Comparison of ENCODE assay signal across 27 mouse cellular contexts in genomic region chr17:71287586-71287985, GRCm38 (mm10). TPM values are rescaled to one million over a fixed set of nuclear protein-coding genes. Genes with fewer than 3 reads are reported as not detected.
DNase-seq lines count a peak whose midpoint lies in the region; ATAC-seq and TF ChIP-seq lines count a peak whose summit lies in the region.
"Had no signal": no experiment of that assay in that cellular context is flagged by ENCODE, and none has a peak within 500 bp of the region (broad histone marks: within the 10 kb centered on the region; RNA-seq: fewer than 3 reads in every experiment).

No protein-coding gene starts in this region.

- peak overlapping the region; percentile 40; the same call in 1 of the 2 replicates for H3K4me2 ChIP-seq in liver, embryonic 12.5 days
- H3K4me2 ChIP-seq: embryonic facial prominence, embryonic 13.5 days; hindbrain, embryonic 15.5 days; kidney, embryonic 15.5 days; limb, embryonic 13.5 days; midbrain, embryonic 12.5 days; neural tube, embryonic 12.5 days had no signal

- peaks cover 100% of the 10 kb centered on the region for H3K4me1 ChIP-seq in megakaryocyte, embryonic 14.5 days
- H3K4me1 ChIP-seq in MEL (ENCODE audit: control insufficient read depth in 1 of 2, insufficient read depth in 2 of 2, low read length in 2 of 2): peaks cover 58 to 71% of the 10 kb centered on the region in 2 experiments
- peaks cover 99% of the 10 kb centered on the region for H3K4me1 ChIP-seq in liver, embryonic 12.5 days
- H3K4me1 ChIP-seq: hindbrain, embryonic 15.5 days; midbrain, embryonic 12.5 days; neural tube, embryonic 12.5 days had no signal

- H3K79me2 ChIP-seq in MEL (ENCODE audit: control insufficient read depth, insufficient read depth, low read length, poor library complexity) (peaks cover 31% of the 10 kb centered on the region), macrophage (ENCODE audit: inconsistent target) (peaks cover 94% of the 10 kb centered on the region)

- H3K9ac ChIP-seq in MEL (ENCODE audit: control insufficient read depth, low read depth, low read length, poor library complexity, severe bottlenecking): peak overlapping the region; percentile 18; the same call in 1 of the 2 replicates
- H3K9ac ChIP-seq in liver, embryonic 12.5 days: no peak overlapping the region
- H3K9ac ChIP-seq: embryonic facial prominence, embryonic 13.5 days; hindbrain, embryonic 15.5 days; kidney, embryonic 15.5 days; limb, embryonic 13.5 days; midbrain, embryonic 12.5 days; neural tube, embryonic 12.5 days had no signal

- DNase-seq in MEL (ENCODE audit: low read depth, low spot score): peak; percentile 58
- DNase-seq in left cerebral cortex, adult 11 months (ENCODE audit: low spot score): no peak
- DNase-seq: adrenal gland, adult 2 months; cerebellum, adult 9-11 months; embryo, embryonic 11 days; heart, postnatal 4 days; kidney, adult 11 months; kidney, postnatal 36 days; right cerebral cortex, adult 18-20 months; thymus, adult 2 months; thymus, postnatal 36 days had no signal

- TF ChIP-seq POLR2A in MEL (IDR thresholded peaks at IDR 0.05; ENCODE audit: control insufficient read depth in 1 of 2, insufficient read depth in 1 of 2, low read depth in 1 of 2, low read length in 2 of 2, poor library complexity in 1 of 2): no peak

- TF ChIP-seq EP300 in MEL (IDR thresholded peaks at IDR 0.05; ENCODE audit: low read depth in 1 of 2, low read length in 2 of 2): no peak

- 87% methylated on average over 7 of the region's 7 CpGs for WGBS in liver, embryonic 12.5 days (ENCODE audit: insufficient replicate concordance)
- WGBS in macrophage (ENCODE audit: missing documents): 95% methylated on average over 7 of the region's 7 CpGs

- TF ChIP-seq RAD21 in MEL (IDR thresholded peaks at IDR 0.05; ENCODE audit: low read depth, low read length): no peak

- H3K4me3 ChIP-seq in megakaryocyte, embryonic 14.5 days (replicated peaks): peak overlapping the region; percentile 60
- H3K4me3 ChIP-seq in MEL (ENCODE audit: control insufficient read depth in 1 of 2, insufficient read depth in 1 of 2, low read depth in 2 of 2, low read length in 2 of 2) (no peak overlapping the region; a peak in 1 of 4 replicates), macrophage (ENCODE audit: inconsistent target) (no peak overlapping the region)
- no peak overlapping the region for H3K4me3 ChIP-seq in liver, embryonic 12.5 days
- H3K4me3 ChIP-seq: embryonic facial prominence, embryonic 13.5 days; hindbrain, embryonic 15.5 days; kidney, embryonic 15.5 days; layer of hippocampus, adult 2 months; limb, embryonic 13.5 days; midbrain, embryonic 12.5 days; myocyte; neural tube, embryonic 12.5 days had no signal

- ATAC-seq in megakaryocyte, adult 5-6 weeks (ENCODE audit: poor library complexity, severe bottlenecking): no peak
- ATAC-seq in liver, embryonic 12.5 days: no peak
- no peak for ATAC-seq in CD4-positive, CD25-positive, alpha-beta regulatory T cell, adult 4 months
- ATAC-seq: forebrain, embryonic 16.5 days; inflammation-experienced regulatory T-cells, adult 6 months; lung, postnatal 0 days had no signal

- no peaks in the 10 kb centered on the region for H3K27me3 ChIP-seq in megakaryocyte, embryonic 14.5 days (replicated peaks)
- H3K27me3 ChIP-seq in MEL (ENCODE audit: control insufficient read depth in 1 of 2, insufficient read depth in 2 of 2, low read length in 2 of 2): no peaks in the 10 kb centered on the region
- H3K27me3 ChIP-seq in liver, embryonic 12.5 days (replicated peaks): no peaks in the 10 kb centered on the region
- H3K27me3 ChIP-seq: embryonic facial prominence, embryonic 13.5 days; hindbrain, embryonic 15.5 days; kidney, embryonic 15.5 days; limb, embryonic 13.5 days; midbrain, embryonic 12.5 days; neural tube, embryonic 12.5 days had no signal

- H3K27ac ChIP-seq in MEL (ENCODE audit: control insufficient read depth, low read depth, low read length): peak overlapping the region; percentile 94
- peak overlapping the region; percentile 97 for H3K27ac ChIP-seq in liver, embryonic 12.5 days
- H3K27ac ChIP-seq in macrophage: peak overlapping the region; percentile 80
- H3K27ac ChIP-seq: embryonic facial prominence, embryonic 13.5 days; hindbrain, embryonic 15.5 days; kidney, embryonic 15.5 days; layer of hippocampus, adult 2 months; limb, embryonic 13.5 days; midbrain, embryonic 12.5 days; neural tube, embryonic 12.5 days had no signal

- no peak for TF ChIP-seq CTCF in MEL (IDR thresholded peaks at IDR 0.05 in 2 of 3, conservative IDR thresholded peaks at IDR 0.05 in 1 of 3; ENCODE audit: control insufficient read depth in 1 of 3, insufficient read depth in 1 of 3, low read depth in 2 of 3, low read length in 3 of 3, poor library complexity in 1 of 3, severe bottlenecking in 1 of 3)

- H3K9me3 ChIP-seq in megakaryocyte, embryonic 14.5 days: no peaks in the 10 kb centered on the region
- no peaks in the 10 kb centered on the region for H3K9me3 ChIP-seq in MEL (replicated peaks; ENCODE audit: insufficient read depth, low read length)
- H3K9me3 ChIP-seq in liver, embryonic 12.5 days (replicated peaks): no peaks in the 10 kb centered on the region
- H3K9me3 ChIP-seq: embryonic facial prominence, embryonic 13.5 days; hindbrain, embryonic 15.5 days; kidney, embryonic 15.5 days; limb, embryonic 13.5 days; midbrain, embryonic 12.5 days; neural tube, embryonic 12.5 days had no signal

- H3K36me3 ChIP-seq in megakaryocyte, embryonic 14.5 days (replicated peaks; ENCODE audit: low read length): peaks cover 26% of the 10 kb centered on the region
- H3K36me3 ChIP-seq in MEL (ENCODE audit: control insufficient read depth in 1 of 2, insufficient read depth in 2 of 2, low read length in 2 of 2) (peaks cover 2 to 72% of the 10 kb centered on the region in 2 experiments; a peak in 3 of 4 replicates), macrophage (ENCODE audit: inconsistent target) (no peaks in the 10 kb centered on the region)
- H3K36me3 ChIP-seq in liver, embryonic 12.5 days: no peaks in the 10 kb centered on the region
- H3K36me3 ChIP-seq: embryonic facial prominence, embryonic 13.5 days; hindbrain, embryonic 15.5 days; kidney, embryonic 15.5 days; limb, embryonic 13.5 days; midbrain, embryonic 12.5 days; neural tube, embryonic 12.5 days had no signal

TF ChIP-seq in MEL, 35 proteins besides CTCF, POLR2A, EP300 and RAD21:
- TF ChIP-seq MAZ (IDR thresholded peaks at IDR 0.05; ENCODE audit: low read depth, low read length) (0 out of 2 replicates have a peak, but pooled peaks have one; percentile 2), MXI1 (IDR thresholded peaks at IDR 0.05; ENCODE audit: low read depth, low read length) (no peak)
TF ChIP-seq in MEL: peak in this region for 1.

RNA-seq across cellular contexts. Expression of gene Emilin2, which starts 24.2 kb away (rescaled TPM):
- polyA plus RNA-seq in megakaryocyte, embryonic 14.5 days (2012; ENCODE audit: insufficient read depth, low replicate concordance): 133 and 271 TPM in 2 replicates
- 152 and 159 TPM in 2 replicates for total RNA-seq in megakaryocyte, adult 5-6 weeks (2015)
- total RNA-seq in megakaryocyte, adult 5-6 weeks (2017): 244 and 250 TPM in 2 replicates
- total RNA-seq in MEL (2012; rRNA removed): 76.6 and 92.6 TPM in 2 replicates
- 10 to 100 TPM; 37.4 to 95.5 TPM for polyA plus RNA-seq in MEL (2012; ENCODE audit: insufficient read depth in 1 of 2, insufficient read length in 2 of 2, low read depth in 1 of 2, low replicate concordance in 2 of 2, missing spikeins in 1 of 2)
- polyA plus RNA-seq in liver, embryonic 12.5 days (2016; fragmentation: Nextera tagmentation; extraction: Ambion mirVana): 28.9 and 31.1 TPM in 2 replicates
- 100 to 1,000 TPM in 1 of 26 experiments, 10 to 100 TPM in 25; 14.5 to 104 (median 41.1) TPM for total RNA-seq in macrophage (2018; cell fraction: chromatin; rRNA removed)
- 10 to 100 TPM; 30.7 to 80.5 (median 44.7) TPM for total RNA-seq in macrophage (2018; cell fraction: cytosol; rRNA removed)
- total RNA-seq in macrophage (2018; cell fraction: nucleus; rRNA removed): 100 to 1,000 TPM in 13 of 26 experiments, 10 to 100 TPM in 13; 46.7 to 189 (median 99.7) TPM
- 41.3 to 106 TPM (median 76.2 TPM) in 3 replicates for polyA plus RNA-seq in macrophage (2018)
- polyA plus RNA-seq in CD4-positive, CD25-positive, alpha-beta regulatory T cell, adult 4 months (2017; shearing (Covaris generic)): not detected

Comparison
In these comparisons a context has a peak if more than half of its experiments do, and no peak if none do; other contexts are left out.
1. RNA of gene Emilin2, which starts 24.2 kb away (polyA plus RNA-seq): 133 to 271 TPM in megakaryocyte, embryonic 14.5 days, 41.3 to 106 TPM in macrophage, 37.4 to 95.5 TPM in MEL and 28.9 to 31.1 TPM in liver, embryonic 12.5 days; not detected in CD4-positive, CD25-positive, alpha-beta regulatory T cell, adult 4 months; every median in the first group is over 10 times any median in the second.
2. Peak in every context shown above with its lines, with median percentiles within 50 percentile points of each other: H3K27ac ChIP-seq.